Mouse (Mus musculus): ENCODE measurements around the gene Cdh10.
A peak's percentile ranks its signal among the peaks of the same experiment; 100 is the strongest.

Gene Cdh10

GRCm38 (mm10) chr15:18818185-18818973 lies at the start of gene Cdh10:
TSS of gene Cdh10 (plus strand) at chr15:18818947.
- DNase-seq (ENCODE audit: low spot score in 2 of 2) = no peak

GRCm38 (mm10) chr15:18809148-18809827 lies 9.5 kb upstream of the Cdh10 start:
- no peak for DNase-seq (ENCODE audit: low spot score in 2 of 2)

GRCm38 (mm10) chr15:18817707-18818106 lies 1.0 kb upstream of the Cdh10 start:
- no peak for DNase-seq (ENCODE audit: low spot score in 2 of 2)

- no peak for DNase-seq (ENCODE audit: low spot score in 2 of 2)
These were observed 1.5 kb downstream of the Cdh10 start for GRCm38 (mm10) chr15:18820226-18820625.

GRCm38 (mm10) chr15:18821114-18821756 lies 2.5 kb downstream of the Cdh10 start:
- peak; percentile 8 to 34 for DNase-seq (ENCODE audit: low spot score in 2 of 2)

GRCm38 (mm10) chr15:18823420-18823819 lies 4.7 kb downstream of the Cdh10 start:
- no peak for DNase-seq (ENCODE audit: low spot score in 2 of 2)

- DNase-seq (ENCODE audit: low spot score in 2 of 2) = no peak
These were observed 13.5 kb downstream of the Cdh10 start for GRCm38 (mm10) chr15:18832263-18832662.

GRCm38 (mm10) chr15:18841769-18842168 lies 23.0 kb downstream of the Cdh10 start:
- DNase-seq (ENCODE audit: low spot score in 2 of 2) = no peak

- DNase-seq (ENCODE audit: low spot score in 2 of 2) = no peak
These were observed 26.1 kb downstream of the Cdh10 start for GRCm38 (mm10) chr15:18844807-18845206.

- no peak for DNase-seq (ENCODE audit: low spot score in 2 of 2)
These were observed 31.8 kb downstream of the Cdh10 start for GRCm38 (mm10) chr15:18850497-18850896.

- DNase-seq (ENCODE audit: low spot score in 2 of 2) = no peak
These were observed 39.4 kb downstream of the Cdh10 start for GRCm38 (mm10) chr15:18858135-18858534.

- DNase-seq (ENCODE audit: low spot score in 2 of 2) = no peak
These were observed 51.1 kb downstream of the Cdh10 start for GRCm38 (mm10) chr15:18869871-18870270.

GRCm38 (mm10) chr15:18881467-18881866 lies 62.7 kb downstream of the Cdh10 start:
- DNase-seq (ENCODE audit: low spot score in 2 of 2) = no peak

- DNase-seq (ENCODE audit: low spot score in 2 of 2) = no peak
These were observed 67.9 kb downstream of the Cdh10 start for GRCm38 (mm10) chr15:18886673-18887072.

GRCm38 (mm10) chr15:18888912-18889311 lies 70.2 kb downstream of the Cdh10 start:
- DNase-seq (ENCODE audit: low spot score in 2 of 2) = no peak

GRCm38 (mm10) chr15:18890358-18890757 lies 71.6 kb downstream of the Cdh10 start:
- no peak for DNase-seq (ENCODE audit: low spot score in 2 of 2)

GRCm38 (mm10) chr15:18900776-18901175 lies 82.0 kb downstream of the Cdh10 start:
- DNase-seq (ENCODE audit: low spot score in 2 of 2) = no peak

- no peak for DNase-seq (ENCODE audit: low spot score in 2 of 2)
These were observed 85.4 kb downstream of the Cdh10 start for GRCm38 (mm10) chr15:18904131-18904530.

- DNase-seq (ENCODE audit: low spot score in 2 of 2) = no peak
These were observed 91.9 kb downstream of the Cdh10 start for GRCm38 (mm10) chr15:18910612-18911011.

GRCm38 (mm10) chr15:18925392-18926117 lies 106.8 kb downstream of the Cdh10 start:
- no peak for DNase-seq (ENCODE audit: low spot score in 2 of 2)

GRCm38 (mm10) chr15:18926964-18927363 lies 108.2 kb downstream of the Cdh10 start:
- no peak for DNase-seq (ENCODE audit: low spot score in 2 of 2)

GRCm38 (mm10) chr15:18952266-18952665 lies 133.5 kb downstream of the Cdh10 start:
- no peak for DNase-seq (ENCODE audit: low spot score in 2 of 2)
